Mouse (Mus musculus): Measurements from ENCODE around the gene Hnf1b. TPM values are rescaled to one million over a fixed set of nuclear protein-coding genes. Genes with fewer than 3 reads are reported as not detected.

Hnf1b gene
- polyA plus RNA-seq (2015; fragmentation: Nextera tagmentation; extraction: Ambion mirVana), result 9.0 and 9.8 TPM in 2 replicates

DNA sequence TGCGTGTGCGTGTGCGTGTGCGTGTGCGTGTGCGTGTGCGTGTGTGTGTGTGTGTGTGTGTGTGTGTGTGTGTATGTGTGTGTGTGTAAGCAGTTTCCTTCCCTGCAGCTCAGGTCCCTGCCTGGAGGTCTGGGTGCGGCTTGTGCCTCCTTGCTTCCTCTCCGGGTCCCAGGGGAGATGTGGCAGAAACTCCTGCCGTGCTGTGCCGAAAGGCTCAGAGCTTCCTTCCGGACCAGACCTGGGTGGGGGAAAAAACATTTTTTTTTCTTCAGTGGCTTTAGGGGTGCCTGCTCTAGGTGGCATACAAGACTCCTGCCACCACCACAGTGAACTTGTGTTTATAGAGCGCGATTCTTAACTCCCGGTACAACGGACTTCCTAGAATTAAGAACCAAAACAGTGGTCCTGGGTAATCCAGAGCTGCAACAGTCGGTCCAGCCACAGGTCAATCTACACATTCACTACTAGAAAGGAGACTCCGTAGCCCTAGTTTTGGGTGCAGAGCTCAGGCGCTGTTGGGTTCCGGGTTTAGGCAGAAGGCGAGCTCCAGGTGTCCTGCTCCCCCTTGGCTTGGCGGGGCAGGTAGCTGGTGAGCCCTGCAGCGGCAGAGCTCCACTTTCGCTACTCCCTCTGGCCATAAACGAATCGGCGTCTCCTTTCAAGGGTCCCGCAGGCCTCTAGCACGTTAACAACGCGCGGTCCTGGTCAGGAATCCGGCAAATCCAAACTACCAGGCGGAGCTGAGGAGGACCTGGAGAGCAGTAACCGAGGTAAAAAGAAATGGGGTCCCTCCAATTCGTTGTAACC lies at the start of gene Hnf1b:
Gene Hnf1b, plus strand, starts transcription at position 535 of the 807 bp plus-strand sequence.
- no peaks in the 10 kb centered on the region for H3K4me1 ChIP-seq (ENCODE audit: control insufficient read depth, insufficient read depth, low read length)
- H3K9ac ChIP-seq (ENCODE audit: low read depth, low read length), result peak within 1 kb of the TSS; percentile 74
- H3K36me3 ChIP-seq (ENCODE audit: control insufficient read depth, insufficient read depth, low read length), result no peaks in the 10 kb centered on the region
- peak within 1 kb of the TSS; percentile 81 for H3K27ac ChIP-seq (ENCODE audit: low read length)
- peak within 1 kb of the TSS; percentile 56 for H3K4me2 ChIP-seq (ENCODE audit: low read depth, low read length)
- peak within 1 kb of the TSS; percentile 58 for H3K4me3 ChIP-seq (ENCODE audit: low read length)
- H3K27me3 ChIP-seq (replicated peaks; ENCODE audit: control insufficient read depth, insufficient read depth, low read length), result peaks cover 18% of the 10 kb centered on the region
- peak; percentile 43 for ATAC-seq
- 2% methylated on average over 35 of the region's 36 CpGs for WGBS
- H3K9me3 ChIP-seq (ENCODE audit: control insufficient read depth, low read length), result no peaks in the 10 kb centered on the region

DNA sequence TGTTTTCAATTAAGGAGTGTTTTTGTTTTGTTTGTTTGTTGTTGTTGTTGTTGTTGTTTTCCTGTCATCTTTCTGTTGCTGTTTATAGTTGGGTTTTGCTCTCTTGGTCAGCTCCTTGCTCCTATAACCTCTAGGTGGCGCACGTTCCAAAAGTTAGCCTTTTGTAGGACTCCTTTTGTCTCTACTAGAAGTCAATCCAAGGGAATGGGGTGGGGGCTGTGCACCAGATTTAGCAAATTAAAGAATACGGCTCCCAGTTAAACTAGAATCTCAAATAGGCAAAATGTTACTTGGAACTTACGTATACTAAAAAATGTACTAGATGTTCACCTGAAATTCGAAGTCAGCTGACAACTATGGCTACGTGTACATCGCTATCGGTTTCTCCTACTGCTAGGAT lies 47.7 kb upstream of the Hnf1b start:
- ATAC-seq, result no peak
- Histone ChIP-seq H3K27me3 (replicated peaks; ENCODE audit: control insufficient read depth, insufficient read depth, low read length) (no peaks in the 10 kb centered on the region), H3K4me3 (ENCODE audit: low read length) (no peak overlapping the region), H3K9me3 (ENCODE audit: control insufficient read depth, low read length) (no peaks in the 10 kb centered on the region), H3K4me2 (ENCODE audit: low read depth, low read length) (no peak overlapping the region), H3K27ac (ENCODE audit: low read length) (no peak overlapping the region), H3K4me1 (ENCODE audit: control insufficient read depth, insufficient read depth, low read length) (no peaks in the 10 kb centered on the region), H3K9ac (ENCODE audit: low read depth, low read length) (no peak overlapping the region), H3K36me3 (ENCODE audit: control insufficient read depth, insufficient read depth, low read length) (no peaks in the 10 kb centered on the region)
- 67% methylated on average over 8 of the region's 8 CpGs for whole genome bisulfite sequencing

DNA sequence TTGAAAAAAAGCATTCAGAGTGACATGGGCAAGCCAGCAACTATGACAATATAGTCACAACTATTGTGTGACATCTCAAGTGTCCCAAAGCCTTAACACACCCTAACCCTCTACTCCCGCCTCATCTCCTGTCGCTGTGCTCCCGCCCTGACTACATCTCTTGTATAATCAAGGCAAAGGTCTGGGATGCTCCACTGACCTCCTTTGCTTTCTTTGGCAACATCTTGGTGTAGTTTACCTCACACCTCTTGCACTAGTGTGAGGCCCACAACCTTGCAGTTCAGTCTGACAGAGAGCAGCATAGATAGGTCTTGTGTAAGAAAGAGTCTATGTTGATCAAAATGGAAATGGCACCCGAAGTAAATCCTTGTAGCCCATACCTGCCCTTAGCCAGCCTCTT lies 47.3 kb upstream of the Hnf1b start:
- H3K36me3 ChIP-seq (ENCODE audit: control insufficient read depth, insufficient read depth, low read length), result no peaks in the 10 kb centered on the region
- no peak overlapping the region for H3K4me3 ChIP-seq (ENCODE audit: low read length)
- no peak overlapping the region for H3K27ac ChIP-seq (ENCODE audit: low read length)
- 92% methylated on average over 4 of the region's 4 CpGs for WGBS
- no peaks in the 10 kb centered on the region for H3K9me3 ChIP-seq (ENCODE audit: control insufficient read depth, low read length)
- no peaks in the 10 kb centered on the region for H3K27me3 ChIP-seq (replicated peaks; ENCODE audit: control insufficient read depth, insufficient read depth, low read length)
- ATAC-seq, result no peak
- no peak overlapping the region for H3K9ac ChIP-seq (ENCODE audit: low read depth, low read length)
- no peaks in the 10 kb centered on the region for H3K4me1 ChIP-seq (ENCODE audit: control insufficient read depth, insufficient read depth, low read length)
- H3K4me2 ChIP-seq (ENCODE audit: low read depth, low read length), result no peak overlapping the region

DNA sequence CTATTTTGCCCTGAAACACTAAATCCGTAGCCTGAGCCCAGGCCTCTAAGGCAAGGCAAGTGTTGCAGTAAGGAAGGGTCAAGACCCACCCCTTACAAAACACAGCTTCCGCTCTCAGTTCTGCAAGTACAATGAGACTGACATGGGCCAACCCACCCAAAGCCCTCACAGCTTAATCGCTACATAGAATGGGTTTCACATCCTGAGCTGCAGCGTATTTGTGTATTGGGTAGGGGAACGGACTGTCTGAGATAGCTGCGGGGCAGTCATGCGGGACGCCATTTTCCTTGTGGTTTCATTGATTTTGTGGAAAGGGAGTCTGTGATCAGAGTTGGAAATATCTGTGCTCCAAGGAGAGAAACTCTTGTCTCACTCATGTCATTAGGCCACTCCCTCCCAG lies 39.4 kb upstream of the Hnf1b start:
- H3K27ac ChIP-seq (ENCODE audit: low read length), result no peak overlapping the region
- WGBS, result 86% methylated on average over 8 of the region's 8 CpGs

DNA sequence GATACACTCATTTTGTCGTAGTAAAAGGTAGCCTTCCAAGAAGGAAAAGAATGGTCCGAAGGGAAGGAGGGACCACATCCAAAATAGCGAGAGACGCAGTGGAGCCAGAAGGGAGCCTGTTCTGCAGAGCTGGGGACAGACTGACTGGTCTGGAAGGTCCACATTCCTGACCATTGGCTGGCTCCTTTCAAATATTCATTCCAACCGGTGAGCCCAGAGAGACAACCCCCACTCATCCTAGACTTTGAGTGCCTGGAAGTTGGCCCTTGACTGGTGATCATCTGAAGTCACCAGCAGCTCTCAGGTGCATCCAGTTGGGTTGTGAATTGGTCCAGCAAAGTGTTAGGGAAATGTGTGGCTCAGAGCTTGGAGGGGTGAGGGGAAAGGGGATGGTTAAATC lies 34.7 kb upstream of the Hnf1b start:
- Histone ChIP-seq H3K27ac (ENCODE audit: low read length) (no peak overlapping the region), H3K27me3 (replicated peaks; ENCODE audit: control insufficient read depth, insufficient read depth, low read length) (no peaks in the 10 kb centered on the region), H3K4me3 (ENCODE audit: low read length) (no peak overlapping the region), H3K9me3 (ENCODE audit: control insufficient read depth, low read length) (no peaks in the 10 kb centered on the region), H3K9ac (ENCODE audit: low read depth, low read length) (no peak overlapping the region), H3K4me2 (ENCODE audit: low read depth, low read length) (no peak overlapping the region), H3K36me3 (ENCODE audit: control insufficient read depth, insufficient read depth, low read length) (no peaks in the 10 kb centered on the region), H3K4me1 (ENCODE audit: control insufficient read depth, insufficient read depth, low read length) (peaks cover 16% of the 10 kb centered on the region; the same call in 1 of the 2 replicates)
- ATAC-seq, result no peak
- 75% methylated on average over 5 of the region's 5 CpGs for WGBS

More for the DNA sequence above, 39.4 kb upstream of the Hnf1b start:
- Histone ChIP-seq H3K27me3 (replicated peaks; ENCODE audit: control insufficient read depth, insufficient read depth, low read length) (no peaks in the 10 kb centered on the region), H3K4me2 (ENCODE audit: low read depth, low read length) (no peak overlapping the region), H3K36me3 (ENCODE audit: control insufficient read depth, insufficient read depth, low read length) (no peaks in the 10 kb centered on the region), H3K4me3 (ENCODE audit: low read length) (no peak overlapping the region), H3K4me1 (ENCODE audit: control insufficient read depth, insufficient read depth, low read length) (no peaks in the 10 kb centered on the region), H3K9ac (ENCODE audit: low read depth, low read length) (no peak overlapping the region), H3K9me3 (ENCODE audit: control insufficient read depth, low read length) (no peaks in the 10 kb centered on the region)
- no peak for ATAC-seq

DNA sequence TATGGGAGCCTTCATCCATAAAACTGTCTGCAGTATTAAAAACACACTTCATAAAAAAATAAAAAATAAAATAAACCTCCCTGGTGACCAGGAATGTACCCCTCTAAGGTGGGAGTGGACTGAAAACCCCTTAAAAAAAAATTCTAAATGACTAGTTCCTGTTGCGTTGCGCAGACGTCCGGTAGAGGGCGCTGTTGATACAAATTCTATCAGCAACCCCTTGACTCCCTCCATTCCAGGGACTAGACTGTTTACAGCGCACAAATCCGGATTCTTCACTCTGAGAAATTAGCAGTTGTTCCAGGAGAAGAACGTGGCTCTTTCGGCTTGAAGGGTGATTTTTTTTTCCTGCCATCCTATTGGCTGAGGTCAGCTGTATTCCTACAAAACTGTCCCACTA lies 34.2 kb upstream of the Hnf1b start:
- Histone ChIP-seq H3K4me2 (ENCODE audit: low read depth, low read length) (no peak overlapping the region), H3K27me3 (replicated peaks; ENCODE audit: control insufficient read depth, insufficient read depth, low read length) (no peaks in the 10 kb centered on the region), H3K9me3 (ENCODE audit: control insufficient read depth, low read length) (no peaks in the 10 kb centered on the region), H3K36me3 (ENCODE audit: control insufficient read depth, insufficient read depth, low read length) (no peaks in the 10 kb centered on the region), H3K27ac (ENCODE audit: low read length) (no peak overlapping the region), H3K4me1 (ENCODE audit: control insufficient read depth, insufficient read depth, low read length) (peaks cover 17% of the 10 kb centered on the region; the same call in 1 of the 2 replicates), H3K4me3 (ENCODE audit: low read length) (no peak overlapping the region), H3K9ac (ENCODE audit: low read depth, low read length) (no peak overlapping the region)
- 6% methylated on average over 9 of the region's 9 CpGs for WGBS
- no peak for ATAC-seq

DNA sequence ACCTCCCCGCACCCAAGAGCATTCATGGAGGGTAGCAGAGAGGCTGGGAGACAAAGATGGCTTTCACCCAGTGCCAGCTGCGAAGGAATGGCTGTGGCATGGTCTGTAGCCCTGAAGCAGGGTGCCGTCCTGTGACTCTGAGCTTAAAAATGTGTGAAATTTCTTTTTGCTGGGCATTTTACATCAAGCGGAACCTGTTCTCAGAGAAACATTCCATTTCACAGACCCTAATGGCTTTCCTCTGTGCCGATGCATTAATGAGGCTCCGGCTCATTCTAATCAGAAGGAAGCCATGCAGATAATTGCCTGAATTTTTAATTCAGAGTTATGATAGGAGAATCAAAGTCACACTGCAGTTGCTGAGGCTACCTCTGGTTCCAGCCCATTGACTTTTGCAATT lies 32.8 kb upstream of the Hnf1b start:
- H3K4me1 ChIP-seq (ENCODE audit: control insufficient read depth, insufficient read depth, low read length), result peaks cover 17% of the 10 kb centered on the region; the same call in 1 of the 2 replicates
- no peak overlapping the region for H3K4me3 ChIP-seq (ENCODE audit: low read length)
- 78% methylated on average over 6 of the region's 6 CpGs for WGBS
- H3K36me3 ChIP-seq (ENCODE audit: control insufficient read depth, insufficient read depth, low read length), result no peaks in the 10 kb centered on the region
- H3K27ac ChIP-seq (ENCODE audit: low read length), result no peak overlapping the region
- ATAC-seq, result no peak
- no peak overlapping the region for H3K9ac ChIP-seq (ENCODE audit: low read depth, low read length)
- H3K9me3 ChIP-seq (ENCODE audit: control insufficient read depth, low read length), result no peaks in the 10 kb centered on the region
- no peak overlapping the region for H3K4me2 ChIP-seq (ENCODE audit: low read depth, low read length)
- H3K27me3 ChIP-seq (replicated peaks; ENCODE audit: control insufficient read depth, insufficient read depth, low read length), result no peaks in the 10 kb centered on the region

DNA sequence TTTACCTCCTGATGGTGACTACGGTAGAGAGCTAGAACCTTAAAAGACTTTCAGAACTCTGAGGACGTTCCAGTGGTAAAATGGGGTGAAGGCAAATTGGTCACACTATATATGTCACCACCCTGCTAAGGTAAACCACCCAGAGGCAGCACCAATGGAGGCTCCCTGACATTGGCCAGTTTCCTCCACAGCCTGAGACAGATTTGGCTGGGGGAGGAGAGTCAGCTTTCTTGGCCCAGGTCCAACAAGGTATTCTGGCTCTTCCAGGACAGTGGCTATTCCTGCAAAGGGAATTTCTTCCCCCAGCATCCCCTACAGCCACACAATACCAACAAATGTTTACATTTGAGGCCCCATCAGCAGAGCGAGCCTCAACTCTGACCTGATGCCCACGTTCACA lies 31.9 kb upstream of the Hnf1b start:
- no peaks in the 10 kb centered on the region for H3K36me3 ChIP-seq (ENCODE audit: control insufficient read depth, insufficient read depth, low read length)
- no peak overlapping the region for H3K9ac ChIP-seq (ENCODE audit: low read depth, low read length)
- WGBS, result 55% methylated on average over 4 of the region's 4 CpGs
- no peaks in the 10 kb centered on the region for H3K9me3 ChIP-seq (ENCODE audit: control insufficient read depth, low read length)
- H3K4me1 ChIP-seq (ENCODE audit: control insufficient read depth, insufficient read depth, low read length), result peaks cover 17% of the 10 kb centered on the region; the same call in 1 of the 2 replicates
- no peak for ATAC-seq
- no peaks in the 10 kb centered on the region for H3K27me3 ChIP-seq (replicated peaks; ENCODE audit: control insufficient read depth, insufficient read depth, low read length)
- H3K4me2 ChIP-seq (ENCODE audit: low read depth, low read length), result no peak overlapping the region
- H3K4me3 ChIP-seq (ENCODE audit: low read length), result no peak overlapping the region
- H3K27ac ChIP-seq (ENCODE audit: low read length), result no peak overlapping the region

DNA sequence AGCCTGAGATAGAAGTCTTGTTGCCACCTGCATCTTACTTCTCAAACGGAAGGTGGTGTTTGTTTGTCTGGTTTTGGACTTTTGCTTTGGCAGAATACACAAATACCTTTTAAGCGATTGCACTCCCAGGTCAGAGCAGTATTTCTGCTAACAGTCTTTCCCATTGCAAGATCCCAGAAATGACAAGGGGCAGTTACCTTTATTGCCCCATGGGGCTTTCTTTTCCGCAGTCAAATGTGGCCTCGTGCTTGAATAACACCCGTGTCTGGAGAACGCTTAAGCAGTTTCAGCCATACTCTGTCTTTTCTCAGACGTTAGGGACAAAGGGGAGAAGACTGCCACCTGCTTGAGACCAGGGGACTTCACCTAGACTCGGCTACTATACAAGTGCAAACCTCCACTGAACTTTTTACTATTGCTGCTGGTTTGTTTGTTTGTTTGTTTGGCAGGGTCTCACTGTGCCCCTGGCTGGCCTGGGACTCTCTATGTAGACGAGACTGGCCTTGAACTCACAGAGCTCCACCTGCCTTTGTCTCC lies 31.2 kb upstream of the Hnf1b start:
- WGBS, result 45% methylated on average over 9 of the region's 9 CpGs
- Histone ChIP-seq H3K4me3 (ENCODE audit: low read length) (no peak overlapping the region), H3K27ac (ENCODE audit: low read length) (no peak overlapping the region), H3K27me3 (replicated peaks; ENCODE audit: control insufficient read depth, insufficient read depth, low read length) (no peaks in the 10 kb centered on the region), H3K4me1 (ENCODE audit: control insufficient read depth, insufficient read depth, low read length) (peaks cover 17% of the 10 kb centered on the region; the same call in 1 of the 2 replicates), H3K9ac (ENCODE audit: low read depth, low read length) (no peak overlapping the region), H3K9me3 (ENCODE audit: control insufficient read depth, low read length) (no peaks in the 10 kb centered on the region), H3K4me2 (ENCODE audit: low read depth, low read length) (no peak overlapping the region), H3K36me3 (ENCODE audit: control insufficient read depth, insufficient read depth, low read length) (no peaks in the 10 kb centered on the region)
- ATAC-seq, result no peak

Measured in intestine, embryonic 16.5 days (tissue).